Mouse (Mus musculus): Measurements from ENCODE around the gene Tm2d1. TPM values are rescaled to one million over a fixed set of nuclear protein-coding genes. Genes with fewer than 3 reads are reported as not detected.

The Tm2d1 gene
- polyA plus RNA-seq, 1 experiment from 2014 or later: 178 TPM

GRCm38 (mm10) chr4:98337197-98337596 lies 45.9 kb downstream of the Tm2d1 start:
- 55% methylated on average over 5 of the region's 5 CpGs for WGBS
- Histone ChIP-seq H3K9ac (ENCODE audit: low read depth, low read length) (no peak overlapping the region), H3K9me3 (replicated peaks; ENCODE audit: low read length) (no peaks in the 10 kb centered on the region), H3K4me3 (replicated peaks; ENCODE audit: low read depth, low read length) (no peak overlapping the region), H3K27me3 (ENCODE audit: insufficient read depth, low read length) (no peaks in the 10 kb centered on the region), H3K27ac (no peak overlapping the region), H3K4me1 (replicated peaks; ENCODE audit: insufficient read depth, low read length) (no peaks in the 10 kb centered on the region; the same call in 1 of the 2 replicates), H3K4me2 (ENCODE audit: low read length) (no peak overlapping the region), H3K36me3 (ENCODE audit: insufficient read depth, low read length) (no peaks in the 10 kb centered on the region)
- DNase-seq (ENCODE audit: low spot score) (no peak), ATAC-seq (replicated peaks; ENCODE audit: low FRiP score, low read depth) (no peak)
- TF ChIP-seq CTCF (IDR thresholded peaks at IDR 0.05; ENCODE audit: low read depth): no peak

GRCm38 (mm10) chr4:98335726-98336125 lies 47.4 kb downstream of the Tm2d1 start:
- no peaks in the 10 kb centered on the region for H3K27me3 ChIP-seq (ENCODE audit: insufficient read depth, low read length)
- no peaks in the 10 kb centered on the region for H3K36me3 ChIP-seq (ENCODE audit: insufficient read depth, low read length)
- ATAC-seq (replicated peaks; ENCODE audit: low FRiP score, low read depth) (no peak), DNase-seq (ENCODE audit: low spot score) (no peak)
- H3K27ac ChIP-seq: no peak overlapping the region
- no peak overlapping the region for H3K4me3 ChIP-seq (replicated peaks; ENCODE audit: low read depth, low read length)
- TF ChIP-seq CTCF (IDR thresholded peaks at IDR 0.05; ENCODE audit: low read depth): no peak
- no peak overlapping the region for H3K9ac ChIP-seq (ENCODE audit: low read depth, low read length)
- H3K9me3 ChIP-seq (replicated peaks; ENCODE audit: low read length): no peaks in the 10 kb centered on the region
- H3K4me1 ChIP-seq (replicated peaks; ENCODE audit: insufficient read depth, low read length): no peaks in the 10 kb centered on the region; the same call in 1 of the 2 replicates
- WGBS: 38% methylated on average over 8 of the region's 8 CpGs
- no peak overlapping the region for H3K4me2 ChIP-seq (ENCODE audit: low read length)

- TF ChIP-seq CTCF (IDR thresholded peaks at IDR 0.05; ENCODE audit: low read depth): peak; percentile 99
- H3K27ac ChIP-seq: peak overlapping the region; percentile 72; the same call in 1 of the 2 replicates
- peak overlapping the region; percentile 67 for H3K4me2 ChIP-seq (ENCODE audit: low read length)
- H3K36me3 ChIP-seq (ENCODE audit: insufficient read depth, low read length): no peaks in the 10 kb centered on the region
- ATAC-seq (replicated peaks; ENCODE audit: low FRiP score, low read depth) (peak; percentile 93), DNase-seq (ENCODE audit: low spot score) (peak; percentile 94)
- H3K27me3 ChIP-seq (ENCODE audit: insufficient read depth, low read length): no peaks in the 10 kb centered on the region
- H3K9me3 ChIP-seq (replicated peaks; ENCODE audit: low read length): no peaks in the 10 kb centered on the region
- under 1% methylated on average over 29 of the region's 29 CpGs for WGBS
- peak overlapping the region; percentile 43 for H3K4me3 ChIP-seq (replicated peaks; ENCODE audit: low read depth, low read length)
- H3K4me1 ChIP-seq (replicated peaks; ENCODE audit: insufficient read depth, low read length): no peaks in the 10 kb centered on the region
- H3K9ac ChIP-seq (ENCODE audit: low read depth, low read length): peak overlapping the region; percentile 43; the same call in 1 of the 2 replicates
These were observed 60.9 kb downstream of the Tm2d1 start for GRCm38 (mm10) chr4:98322223-98322622.

GRCm38 (mm10) chr4:98321371-98322111 lies 61.6 kb downstream of the Tm2d1 start:
- no peak for TF ChIP-seq CTCF (IDR thresholded peaks at IDR 0.05; ENCODE audit: low read depth)
- ATAC-seq (replicated peaks; ENCODE audit: low FRiP score, low read depth): peak; percentile 77
- H3K4me1 ChIP-seq (replicated peaks; ENCODE audit: insufficient read depth, low read length): no peaks in the 10 kb centered on the region
- H3K4me3 ChIP-seq (replicated peaks; ENCODE audit: low read depth, low read length): peak overlapping the region; percentile 43
- peak overlapping the region; percentile 67 for H3K4me2 ChIP-seq (ENCODE audit: low read length)
- H3K27me3 ChIP-seq (ENCODE audit: insufficient read depth, low read length): no peaks in the 10 kb centered on the region
- WGBS: 4% methylated on average over 18 of the region's 18 CpGs
- no peaks in the 10 kb centered on the region for H3K9me3 ChIP-seq (replicated peaks; ENCODE audit: low read length)
- H3K36me3 ChIP-seq (ENCODE audit: insufficient read depth, low read length): no peaks in the 10 kb centered on the region
- H3K27ac ChIP-seq: peak overlapping the region; percentile 72
- H3K9ac ChIP-seq (ENCODE audit: low read depth, low read length): peak overlapping the region; percentile 43
- DNase-seq (ENCODE audit: low spot score): peak; percentile 81

- H3K9me3 ChIP-seq (replicated peaks; ENCODE audit: low read length): no peaks in the 10 kb centered on the region
- no peak overlapping the region for H3K9ac ChIP-seq (ENCODE audit: low read depth, low read length)
- DNase-seq (ENCODE audit: low spot score): peak; percentile 62
- TF ChIP-seq CTCF (IDR thresholded peaks at IDR 0.05; ENCODE audit: low read depth): no peak
- ATAC-seq (replicated peaks; ENCODE audit: low FRiP score, low read depth): no peak
- 68% methylated on average over 3 of the region's 3 CpGs for WGBS
- H3K4me3 ChIP-seq (replicated peaks; ENCODE audit: low read depth, low read length): no peak overlapping the region
- H3K36me3 ChIP-seq (ENCODE audit: insufficient read depth, low read length): no peaks in the 10 kb centered on the region
- no peaks in the 10 kb centered on the region for H3K4me1 ChIP-seq (replicated peaks; ENCODE audit: insufficient read depth, low read length)
- no peak overlapping the region for H3K4me2 ChIP-seq (ENCODE audit: low read length)
- no peak overlapping the region for H3K27ac ChIP-seq
- no peaks in the 10 kb centered on the region for H3K27me3 ChIP-seq (ENCODE audit: insufficient read depth, low read length)
These were observed 64.3 kb downstream of the Tm2d1 start for GRCm38 (mm10) chr4:98318769-98319168.

GRCm38 (mm10) chr4:98317149-98317548 lies 66.0 kb downstream of the Tm2d1 start:
- WGBS: 91% methylated on average over 2 of the region's 2 CpGs
- Histone ChIP-seq H3K36me3 (ENCODE audit: insufficient read depth, low read length) (no peaks in the 10 kb centered on the region), H3K9ac (ENCODE audit: low read depth, low read length) (no peak overlapping the region), H3K4me1 (replicated peaks; ENCODE audit: insufficient read depth, low read length) (no peaks in the 10 kb centered on the region), H3K9me3 (replicated peaks; ENCODE audit: low read length) (no peaks in the 10 kb centered on the region), H3K27me3 (ENCODE audit: insufficient read depth, low read length) (no peaks in the 10 kb centered on the region), H3K27ac (no peak overlapping the region), H3K4me3 (replicated peaks; ENCODE audit: low read depth, low read length) (no peak overlapping the region), H3K4me2 (ENCODE audit: low read length) (no peak overlapping the region)
- DNase-seq (ENCODE audit: low spot score): no peak
- no peak for TF ChIP-seq CTCF (IDR thresholded peaks at IDR 0.05; ENCODE audit: low read depth)
- no peak for ATAC-seq (replicated peaks; ENCODE audit: low FRiP score, low read depth)

Other genes starting within 250 kb of the Tm2d1 start
- gene Patj, start 12.5 kb upstream of the Tm2d1 start, polyA plus RNA-seq (2015; fragmentation: Nextera tagmentation; extraction: Ambion mirVana): 15.2 and 22.5 TPM in 2 replicates